Mouse (Mus musculus): ENCODE results near the gene Hs3st6. TPM values are rescaled to one million over a fixed set of nuclear protein-coding genes. Genes with fewer than 3 reads are reported as not detected.

Gene Hs3st6
- polyA plus RNA-seq, 1 experiment from 2014 or later = 3.4 TPM

GRCm38 (mm10) chr17:24798229-24798628 is 45.4 kb downstream of the Hs3st6 start:
- no peaks in the 10 kb centered on the region for H3K27me3 ChIP-seq (ENCODE audit: control insufficient read depth, insufficient read depth, low read length)
- no peak overlapping the region for H3K4me2 ChIP-seq (ENCODE audit: low read depth, severe bottlenecking)
- no peaks in the 10 kb centered on the region for H3K9me3 ChIP-seq (ENCODE audit: control insufficient read depth, low read length)
- no peak overlapping the region for H3K27ac ChIP-seq (replicated peaks; ENCODE audit: low read depth, low read length)
- 57% methylated on average over 9 of the region's 9 CpGs for WGBS
- H3K36me3 ChIP-seq (ENCODE audit: control insufficient read depth, insufficient read depth, low read length) = no peaks in the 10 kb centered on the region
- ATAC-seq (ENCODE audit: insufficient number of reproducible peaks, low FRiP score, low TSS enrichment, low read depth) (no peak), DNase-seq (ENCODE audit: low spot score) (no peak)
- H3K9ac ChIP-seq (ENCODE audit: low read length) = no peak overlapping the region
- no peaks in the 10 kb centered on the region for H3K4me1 ChIP-seq (ENCODE audit: control insufficient read depth, insufficient read depth, low read length)
- H3K4me3 ChIP-seq (ENCODE audit: low read depth, low read length) = no peak overlapping the region

GRCm38 (mm10) chr17:24799476-24799875 is 46.7 kb downstream of the Hs3st6 start:
- 89% methylated on average over 4 of the region's 4 CpGs for WGBS
- H3K9me3 ChIP-seq (ENCODE audit: control insufficient read depth, low read length) = no peaks in the 10 kb centered on the region

GRCm38 (mm10) chr17:24800524-24800923 is 47.7 kb downstream of the Hs3st6 start:
- Histone ChIP-seq H3K4me1 (ENCODE audit: control insufficient read depth, insufficient read depth, low read length) (no peaks in the 10 kb centered on the region), H3K27me3 (ENCODE audit: control insufficient read depth, insufficient read depth, low read length) (peaks cover 4% of the 10 kb centered on the region), H3K9me3 (ENCODE audit: control insufficient read depth, low read length) (no peaks in the 10 kb centered on the region), H3K9ac (ENCODE audit: low read length) (no peak overlapping the region), H3K4me2 (ENCODE audit: low read depth, severe bottlenecking) (no peak overlapping the region), H3K4me3 (ENCODE audit: low read depth, low read length) (no peak overlapping the region), H3K27ac (replicated peaks; ENCODE audit: low read depth, low read length) (no peak overlapping the region), H3K36me3 (ENCODE audit: control insufficient read depth, insufficient read depth, low read length) (no peaks in the 10 kb centered on the region)
- WGBS = 51% methylated on average over 3 of the region's 3 CpGs
- no peak for DNase-seq (ENCODE audit: low spot score)
- no peak for ATAC-seq (ENCODE audit: insufficient number of reproducible peaks, low FRiP score, low TSS enrichment, low read depth)

More at GRCm38 (mm10) chr17:24799476-24799875, 46.7 kb downstream of the Hs3st6 start:
- Histone ChIP-seq H3K9ac (ENCODE audit: low read length) (no peak overlapping the region), H3K36me3 (ENCODE audit: control insufficient read depth, insufficient read depth, low read length) (no peaks in the 10 kb centered on the region), H3K27me3 (ENCODE audit: control insufficient read depth, insufficient read depth, low read length) (no peaks in the 10 kb centered on the region; the same call in none of the 2 replicates), H3K4me3 (ENCODE audit: low read depth, low read length) (no peak overlapping the region), H3K4me1 (ENCODE audit: control insufficient read depth, insufficient read depth, low read length) (no peaks in the 10 kb centered on the region), H3K27ac (replicated peaks; ENCODE audit: low read depth, low read length) (no peak overlapping the region), H3K4me2 (ENCODE audit: low read depth, severe bottlenecking) (no peak overlapping the region)
- ATAC-seq (ENCODE audit: insufficient number of reproducible peaks, low FRiP score, low TSS enrichment, low read depth) (no peak), DNase-seq (ENCODE audit: low spot score) (no peak)

GRCm38 (mm10) chr17:24803952-24804951 is 51.5 kb downstream of the Hs3st6 start, which contains the start of gene Meiob:
Gene Meiob, plus strand, starts transcription at chr17:24804289.
- H3K9ac ChIP-seq (ENCODE audit: low read length) = peak within 1 kb of the TSS; percentile 34
- peak within 1 kb of the TSS; percentile 40 for H3K4me3 ChIP-seq (ENCODE audit: low read depth, low read length)
- H3K36me3 ChIP-seq (ENCODE audit: control insufficient read depth, insufficient read depth, low read length) = no peaks in the 10 kb centered on the region
- no peak within 1 kb of the TSS for H3K27ac ChIP-seq (replicated peaks; ENCODE audit: low read depth, low read length)
- no peaks in the 10 kb centered on the region for H3K9me3 ChIP-seq (ENCODE audit: control insufficient read depth, low read length)
- peak within 1 kb of the TSS; percentile 60 for H3K4me2 ChIP-seq (ENCODE audit: low read depth, severe bottlenecking)
- DNase-seq (ENCODE audit: low spot score) (peak; percentile 85), ATAC-seq (ENCODE audit: insufficient number of reproducible peaks, low FRiP score, low TSS enrichment, low read depth) (peak; percentile 82)
- WGBS = under 1% methylated on average over 71 of the region's 71 CpGs
- H3K4me1 ChIP-seq (ENCODE audit: control insufficient read depth, insufficient read depth, low read length) = no peaks in the 10 kb centered on the region
- H3K27me3 ChIP-seq (ENCODE audit: control insufficient read depth, insufficient read depth, low read length) = peaks cover 6% of the 10 kb centered on the region

Other genes starting within 250 kb of the Hs3st6 start
- 89.3 and 102 TPM in 2 replicates for gene Traf7, start 225.1 kb upstream of the Hs3st6 start, polyA plus RNA-seq (2014; fragmentation: Nextera tagmentation; extraction: Ambion mirVana)
- gene Rab26, start 218.8 kb upstream of the Hs3st6 start, polyA plus RNA-seq (2014; fragmentation: Nextera tagmentation; extraction: Ambion mirVana) = 1.8 and 3.1 TPM in 2 replicates
- 20.8 and 22.5 TPM in 2 replicates for gene Pkd1, start 203.2 kb upstream of the Hs3st6 start, polyA plus RNA-seq (2014; fragmentation: Nextera tagmentation; extraction: Ambion mirVana)
- 62.7 and 66.8 TPM in 2 replicates for gene Tsc2, start 120.4 kb upstream of the Hs3st6 start, polyA plus RNA-seq (2014; fragmentation: Nextera tagmentation; extraction: Ambion mirVana)
- gene Nthl1, start 120.3 kb upstream of the Hs3st6 start, polyA plus RNA-seq (2014; fragmentation: Nextera tagmentation; extraction: Ambion mirVana) = 19.5 and 23.2 TPM in 2 replicates
- gene Slc9a3r2, start 102.7 kb upstream of the Hs3st6 start, polyA plus RNA-seq (2014; fragmentation: Nextera tagmentation; extraction: Ambion mirVana) = 59.3 and 60.4 TPM in 2 replicates
- gene Npw, start 94.5 kb upstream of the Hs3st6 start, polyA plus RNA-seq (2014; fragmentation: Nextera tagmentation; extraction: Ambion mirVana) = 0.31 and 0.54 TPM in 2 replicates
- 36.3 and 42.0 TPM in 2 replicates for gene Zfp598, start 83.3 kb upstream of the Hs3st6 start, polyA plus RNA-seq (2014; fragmentation: Nextera tagmentation; extraction: Ambion mirVana)
- gene Syngr3, start 63.0 kb upstream of the Hs3st6 start, polyA plus RNA-seq (2014; fragmentation: Nextera tagmentation; extraction: Ambion mirVana) = 6.6 and 6.9 TPM in 2 replicates
- gene Gfer, start 56.8 kb upstream of the Hs3st6 start, polyA plus RNA-seq (2014; fragmentation: Nextera tagmentation; extraction: Ambion mirVana) = 53.0 and 63.3 TPM in 2 replicates
- 1.5 and 1.7 TPM in 2 replicates for gene Noxo1, start 56.8 kb upstream of the Hs3st6 start, polyA plus RNA-seq (2014; fragmentation: Nextera tagmentation; extraction: Ambion mirVana)
- gene Tbl3, start 45.3 kb upstream of the Hs3st6 start, polyA plus RNA-seq (2014; fragmentation: Nextera tagmentation; extraction: Ambion mirVana) = 120 and 121 TPM in 2 replicates
- 0.16 TPM in 1 of 2 replicates, not detected in the other for gene Rnf151, start 34.9 kb upstream of the Hs3st6 start, polyA plus RNA-seq (2014; fragmentation: Nextera tagmentation; extraction: Ambion mirVana)
- 1,548 and 1,633 TPM in 2 replicates for gene Rps2, start 34.9 kb upstream of the Hs3st6 start, polyA plus RNA-seq (2014; fragmentation: Nextera tagmentation; extraction: Ambion mirVana)
- 211 and 216 TPM in 2 replicates for gene Ndufb10, start 28.5 kb upstream of the Hs3st6 start, polyA plus RNA-seq (2014; fragmentation: Nextera tagmentation; extraction: Ambion mirVana)
- gene Rpl3l, start 25.2 kb upstream of the Hs3st6 start, polyA plus RNA-seq (2014; fragmentation: Nextera tagmentation; extraction: Ambion mirVana) = not detected in 2 replicates
- gene Msrb1, start 16.3 kb upstream of the Hs3st6 start, polyA plus RNA-seq (2014; fragmentation: Nextera tagmentation; extraction: Ambion mirVana) = 24.9 and 27.0 TPM in 2 replicates
- not detected in 2 replicates for gene Meiob, start 51.3 kb downstream of the Hs3st6 start, polyA plus RNA-seq (2014; fragmentation: Nextera tagmentation; extraction: Ambion mirVana)
- 27.2 and 28.8 TPM in 2 replicates for gene Hagh, start 87.2 kb downstream of the Hs3st6 start, polyA plus RNA-seq (2014; fragmentation: Nextera tagmentation; extraction: Ambion mirVana)
- gene Fahd1, start 97.4 kb downstream of the Hs3st6 start, polyA plus RNA-seq (2014; fragmentation: Nextera tagmentation; extraction: Ambion mirVana) = 16.6 and 18.5 TPM in 2 replicates
- gene Igfals, start 113.0 kb downstream of the Hs3st6 start, polyA plus RNA-seq (2014; fragmentation: Nextera tagmentation; extraction: Ambion mirVana) = 0.24 and 0.47 TPM in 2 replicates
- 65.1 and 66.0 TPM in 2 replicates for gene Nubp2, start 133.4 kb downstream of the Hs3st6 start, polyA plus RNA-seq (2014; fragmentation: Nextera tagmentation; extraction: Ambion mirVana)
- 36.8 and 42.1 TPM in 2 replicates for gene Spsb3, start 133.7 kb downstream of the Hs3st6 start, polyA plus RNA-seq (2014; fragmentation: Nextera tagmentation; extraction: Ambion mirVana)
- 20.5 and 20.8 TPM in 2 replicates for gene Eme2, start 142.1 kb downstream of the Hs3st6 start, polyA plus RNA-seq (2014; fragmentation: Nextera tagmentation; extraction: Ambion mirVana)
- gene Mrps34, start 142.1 kb downstream of the Hs3st6 start, polyA plus RNA-seq (2014; fragmentation: Nextera tagmentation; extraction: Ambion mirVana) = 82.3 and 84.8 TPM in 2 replicates
- gene Nme3, start 143.5 kb downstream of the Hs3st6 start, polyA plus RNA-seq (2014; fragmentation: Nextera tagmentation; extraction: Ambion mirVana) = 51.5 and 53.0 TPM in 2 replicates
- gene Mapk8ip3, start 184.0 kb downstream of the Hs3st6 start, polyA plus RNA-seq (2014; fragmentation: Nextera tagmentation; extraction: Ambion mirVana) = 31.0 and 32.0 TPM in 2 replicates
- 201 and 259 TPM in 2 replicates for gene Jpt2, start 207.7 kb downstream of the Hs3st6 start, polyA plus RNA-seq (2014; fragmentation: Nextera tagmentation; extraction: Ambion mirVana)